Mouse (Mus musculus) monocyte, adult 5-6 weeks (primary cell): ENCODE measurements around the gene Wdr83os. TPM values are rescaled to one million over a fixed set of nuclear protein-coding genes. Genes with fewer than 3 reads are reported as not detected.
"Not testable (repeated sequence)": the region's sequence is repeated elsewhere in the genome, so short reads cannot be mapped to it uniquely, and the experiment has no call there.

ENCODE experiments used
- ATAC-seq: fragments of 153-309, 156-312 bp; replicated peaks from 2 replicates; pipeline ENCODE4 v1.8.0; 2017; ENCODE audit warnings: mild to moderate bottlenecking; ENCODE audit not compliant: low TSS enrichment, insufficient number of reproducible peaks, severe bottlenecking, poor library complexity, low FRiP score
- total RNA-seq: library from RNA; stranded (forward); fragments of 200-1000, 200-491, 200-594 nt; gene quantifications from 3 replicates; pipeline ENCODE4 v1.2.3, GENCODE M21; 2017

Gene Wdr83os
- total RNA-seq, 1 experiment from 2014 or later: 22.4 TPM

- no peak for ATAC-seq
Measured at GRCm38 (mm10) chr8:85096850-85097249, 16.3 kb downstream of the Wdr83os start.

GRCm38 (mm10) chr8:85100076-85100665 lies 19.6 kb downstream of the Wdr83os start:
- ATAC-seq: no peak

- no peak for ATAC-seq
Measured at GRCm38 (mm10) chr8:85113241-85113640, 32.7 kb downstream of the Wdr83os start.

GRCm38 (mm10) chr8:85115501-85115900 lies 35.0 kb downstream of the Wdr83os start:
- ATAC-seq: no peak

GRCm38 (mm10) chr8:85116984-85117383 lies 36.4 kb downstream of the Wdr83os start:
- ATAC-seq: no peak

DNA sequence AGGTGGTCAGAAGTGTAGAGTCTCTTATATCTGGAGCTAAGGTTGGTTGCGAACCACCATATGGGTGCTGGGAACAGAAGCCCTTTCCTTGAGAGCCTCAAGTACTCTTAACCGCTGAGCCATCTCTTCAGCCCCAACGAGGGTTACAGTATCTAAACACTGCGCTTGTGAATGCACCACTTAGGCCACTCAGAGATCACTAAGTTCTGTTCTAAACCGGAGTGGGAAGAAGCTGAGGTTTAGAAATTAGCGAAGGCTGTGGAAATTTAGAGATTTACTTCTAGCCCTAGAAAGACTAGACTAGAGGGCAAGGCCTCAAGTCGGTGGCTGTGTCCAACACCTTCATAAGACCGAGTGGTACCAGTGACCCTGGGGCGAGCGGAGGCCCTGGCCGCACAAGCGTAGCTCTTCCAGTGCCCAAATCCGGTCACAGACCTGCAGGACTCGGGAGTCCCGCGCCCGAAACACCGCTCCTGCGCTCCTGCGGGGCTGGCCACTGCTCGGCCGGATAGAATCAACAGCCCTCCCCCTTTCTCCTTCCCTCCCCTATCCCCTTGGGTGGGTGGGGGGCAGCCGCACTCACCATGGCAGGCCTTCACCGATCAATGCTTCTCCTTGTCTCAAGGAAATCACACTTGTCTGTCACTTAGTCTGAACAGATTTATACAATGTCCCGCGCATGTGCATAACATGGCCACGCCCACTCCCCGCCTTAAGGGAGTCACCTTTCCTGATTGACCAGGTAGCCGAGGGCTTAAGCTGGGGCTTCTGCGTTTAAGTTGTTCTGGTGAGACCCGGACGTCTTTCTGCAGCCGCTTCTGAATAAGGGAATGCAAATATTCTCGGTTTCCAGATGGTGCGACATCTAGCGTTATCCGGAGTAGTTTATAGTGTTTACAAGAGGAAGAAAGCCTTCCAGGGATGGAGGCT lies 38.8 kb downstream of the Wdr83os start:
- no peak for ATAC-seq

GRCm38 (mm10) chr8:85120251-85120650 lies 39.7 kb downstream of the Wdr83os start:
- ATAC-seq: not testable (repeated sequence)

GRCm38 (mm10) chr8:85122995-85123394 lies 42.5 kb downstream of the Wdr83os start, which contains the start of gene Zfp791:
Zfp791 (minus strand) TSS chr8:85123095.
- no peak for ATAC-seq

- ATAC-seq: no peak
Measured at GRCm38 (mm10) chr8:85123691-85124090, 43.2 kb downstream of the Wdr83os start.

Other genes with a start within 250 kb of the Wdr83os start
- 10.0 to 12.8 TPM (median 11.2 TPM) in 3 replicates for gene Gadd45gip1, start 249.2 kb upstream of the Wdr83os start, total RNA-seq
- gene Rad23a, start 240.1 kb upstream of the Wdr83os start, total RNA-seq: 31.6 to 37.2 TPM (median 34.2 TPM) in 3 replicates
- 1,036 to 1,300 TPM (median 1,079 TPM) in 3 replicates for gene Calr, start 233.8 kb upstream of the Wdr83os start, total RNA-seq
- gene Farsa, start 223.8 kb upstream of the Wdr83os start, total RNA-seq: 32.5 to 56.1 TPM (median 35.3 TPM) in 3 replicates
- gene Syce2, start 208.6 kb upstream of the Wdr83os start, total RNA-seq: 2.9 to 13.7 TPM (median 7.4 TPM) in 3 replicates
- 16.8 to 25.3 TPM (median 18.7 TPM) in 3 replicates for gene Gcdh, start 186.8 kb upstream of the Wdr83os start, total RNA-seq
- gene Klf1, start 178.8 kb upstream of the Wdr83os start, total RNA-seq: not detected in 3 replicates
- 24.4 to 37.4 TPM (median 29.6 TPM) in 3 replicates for gene Dnase2a, start 172.2 kb upstream of the Wdr83os start, total RNA-seq
- gene Mast1, start 143.4 kb upstream of the Wdr83os start, total RNA-seq: 0.11 TPM in 1 of 3 replicates, not detected in the others
- gene Rtbdn, start 133.7 kb upstream of the Wdr83os start, total RNA-seq: not detected in 3 replicates
- not detected in 3 replicates for gene Gm49661, start 111.3 kb upstream of the Wdr83os start, total RNA-seq
- 153 to 207 TPM (median 196 TPM) in 3 replicates for gene Prdx2, start 111.2 kb upstream of the Wdr83os start, total RNA-seq
- gene Rnaseh2a, start 111.0 kb upstream of the Wdr83os start, total RNA-seq: 43.9 to 58.8 TPM (median 58.1 TPM) in 3 replicates
- 405 to 735 TPM (median 444 TPM) in 3 replicates for gene Junb, start 102.0 kb upstream of the Wdr83os start, total RNA-seq
- gene Hook2, start 90.1 kb upstream of the Wdr83os start, total RNA-seq: 4.2 to 8.7 TPM (median 4.5 TPM) in 3 replicates
- not detected in 3 replicates for gene Best2, start 66.2 kb upstream of the Wdr83os start, total RNA-seq
- gene Asna1, start 55.5 kb upstream of the Wdr83os start, total RNA-seq: 24.0 to 47.3 TPM (median 36.2 TPM) in 3 replicates
- gene Trir, start 53.9 kb upstream of the Wdr83os start, total RNA-seq: 260 to 294 TPM (median 276 TPM) in 3 replicates
- 12.0 to 27.9 TPM (median 18.3 TPM) in 3 replicates for gene Tnpo2, start 43.8 kb upstream of the Wdr83os start, total RNA-seq
- 2.6 to 3.6 TPM (median 3.0 TPM) in 3 replicates for gene Fbxw9, start 20.7 kb upstream of the Wdr83os start, total RNA-seq
- not detected in 3 replicates for gene Gm5741, start 12.8 kb upstream of the Wdr83os start, total RNA-seq
- gene Dhps, start 9.0 kb upstream of the Wdr83os start, total RNA-seq: 35.9 to 75.4 TPM (median 50.0 TPM) in 3 replicates
- 8.9 to 13.6 TPM (median 13.4 TPM) in 3 replicates for gene Wdr83, start 566 bp downstream of the Wdr83os start, total RNA-seq
- 116 to 188 TPM (median 183 TPM) in 3 replicates for gene Man2b1, start 2.5 kb downstream of the Wdr83os start, total RNA-seq
- not detected in 3 replicates for gene Zfp791, start 42.4 kb downstream of the Wdr83os start, total RNA-seq
- not detected in 3 replicates for gene Cks1brt, start 71.2 kb downstream of the Wdr83os start, total RNA-seq
- not detected in 3 replicates for gene Olfr371, start 145.2 kb downstream of the Wdr83os start, total RNA-seq
- 31.5 to 60.2 TPM (median 50.3 TPM) in 3 replicates for gene Orc6, start 218.9 kb downstream of the Wdr83os start, total RNA-seq
- 111 to 131 TPM (median 112 TPM) in 3 replicates for gene Vps35, start 219.1 kb downstream of the Wdr83os start, total RNA-seq